Mouse (Mus musculus): ENCODE measurements around the gene Zfp644. TPM values are rescaled to one million over a fixed set of nuclear protein-coding genes. Genes with fewer than 3 reads are reported as not detected.

Zfp644 gene
- polyA plus RNA-seq, 1 experiment, result 18.6 TPM

DNA sequence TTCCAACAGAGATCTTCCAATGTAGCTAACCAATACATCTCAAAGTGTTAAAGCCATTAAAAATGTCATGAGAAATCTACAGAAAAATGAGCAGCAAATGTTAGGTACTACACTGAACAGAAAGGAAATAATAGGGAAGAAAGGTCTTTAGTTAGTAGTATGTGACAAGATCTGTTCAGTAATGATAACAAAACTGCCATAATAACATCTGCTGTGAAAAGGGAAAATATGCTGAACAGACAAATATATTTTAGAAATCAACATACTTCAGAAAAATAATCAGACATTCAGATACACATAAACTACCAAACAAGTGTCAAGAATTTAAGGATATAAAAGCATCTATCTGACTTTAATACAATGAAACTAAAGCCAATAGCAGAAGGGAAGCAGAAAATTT is 24.5 kb downstream of the Zfp644 start:
- no peak overlapping the region for H3K4me3 ChIP-seq (ENCODE audit: insufficient read depth, low read length)
- H3K27ac ChIP-seq (ENCODE audit: insufficient read depth, low read depth, low read length), result no peak overlapping the region
- TF ChIP-seq CTCF (IDR thresholded peaks at IDR 0.05; ENCODE audit: low read depth, low read length) (no peak), POLR2A (IDR thresholded peaks at IDR 0.05; ENCODE audit: borderline replicate concordance, low read depth, low read length) (no peak)
- H3K4me1 ChIP-seq (ENCODE audit: control insufficient read depth, insufficient read depth, low read length), result peaks cover 7% of the 10 kb centered on the region

DNA sequence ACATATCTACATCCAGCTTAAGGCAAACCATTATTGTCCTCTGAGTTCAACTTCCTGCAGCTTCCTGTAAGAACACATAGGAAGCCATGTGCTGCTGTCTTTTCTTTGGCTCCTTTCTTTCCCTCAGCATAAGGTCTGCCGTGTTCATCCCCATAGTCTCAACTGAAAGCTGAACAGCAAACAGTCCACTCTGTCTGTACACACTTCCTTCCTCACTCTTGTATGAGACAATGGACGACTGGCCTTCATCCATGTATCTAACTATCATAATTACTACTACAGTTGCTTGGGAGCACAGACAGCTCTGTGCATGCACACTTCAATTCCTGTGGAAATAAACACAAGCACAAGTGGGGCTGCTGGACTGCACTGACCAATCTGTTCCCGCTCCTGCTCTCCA is 25.2 kb downstream of the Zfp644 start:
- no peak overlapping the region for H3K4me3 ChIP-seq (ENCODE audit: insufficient read depth, low read length)
- TF ChIP-seq POLR2A (IDR thresholded peaks at IDR 0.05; ENCODE audit: borderline replicate concordance, low read depth, low read length) (no peak), CTCF (IDR thresholded peaks at IDR 0.05; ENCODE audit: low read depth, low read length) (no peak)
- H3K27ac ChIP-seq (ENCODE audit: insufficient read depth, low read depth, low read length), result no peak overlapping the region
- H3K4me1 ChIP-seq (ENCODE audit: control insufficient read depth, insufficient read depth, low read length), result peaks cover 7% of the 10 kb centered on the region

DNA sequence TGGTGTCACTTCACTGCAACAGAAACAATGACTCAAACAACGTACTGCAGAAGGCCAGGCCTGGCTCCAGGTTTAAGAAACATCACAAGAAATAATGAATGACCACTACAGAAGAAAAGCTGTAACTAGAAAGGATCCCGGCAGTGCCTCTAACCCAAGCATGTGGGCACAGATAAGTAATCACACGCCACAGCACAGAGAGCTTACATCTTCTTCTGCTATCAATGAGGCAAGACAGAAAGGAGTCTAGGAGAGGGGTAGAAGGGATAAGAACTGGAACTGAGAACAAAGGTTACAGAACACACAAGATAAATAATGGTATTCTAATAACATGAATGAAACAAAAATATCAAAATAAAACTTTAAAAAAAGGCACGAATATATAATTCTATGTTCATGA is 32.2 kb downstream of the Zfp644 start:
- H3K4me3 ChIP-seq (ENCODE audit: insufficient read depth, low read length), result no peak overlapping the region
- H3K4me1 ChIP-seq (ENCODE audit: control insufficient read depth, insufficient read depth, low read length), result no peaks in the 10 kb centered on the region
- TF ChIP-seq POLR2A (IDR thresholded peaks at IDR 0.05; ENCODE audit: borderline replicate concordance, low read depth, low read length), result no peak
- no peak for TF ChIP-seq CTCF (IDR thresholded peaks at IDR 0.05; ENCODE audit: low read depth, low read length)
- no peak overlapping the region for H3K27ac ChIP-seq (ENCODE audit: insufficient read depth, low read depth, low read length)

DNA sequence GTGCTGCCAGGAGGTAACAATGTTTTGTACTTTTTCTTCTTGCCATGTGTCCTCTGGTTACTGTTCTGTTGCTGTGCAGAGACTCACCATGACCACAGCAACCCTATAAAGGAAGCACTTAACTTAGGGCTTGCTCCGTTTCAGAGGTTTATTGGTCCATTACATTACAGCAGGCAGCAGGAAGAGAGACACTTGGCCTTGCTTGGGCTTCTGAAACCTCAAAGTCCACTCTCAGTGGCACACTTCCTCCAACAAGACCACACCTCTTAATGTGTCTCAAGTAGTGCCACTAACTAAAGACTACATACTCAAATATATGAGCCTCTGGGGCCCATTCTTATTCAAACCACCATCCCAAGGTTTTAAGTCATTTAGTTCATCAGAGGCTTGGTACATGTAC is 36.2 kb downstream of the Zfp644 start:
- H3K4me1 ChIP-seq (ENCODE audit: control insufficient read depth, insufficient read depth, low read length), result no peaks in the 10 kb centered on the region
- H3K4me3 ChIP-seq (ENCODE audit: insufficient read depth, low read length), result no peak overlapping the region
- no peak overlapping the region for H3K27ac ChIP-seq (ENCODE audit: insufficient read depth, low read depth, low read length)
- TF ChIP-seq CTCF (IDR thresholded peaks at IDR 0.05; ENCODE audit: low read depth, low read length) (no peak), POLR2A (IDR thresholded peaks at IDR 0.05; ENCODE audit: borderline replicate concordance, low read depth, low read length) (no peak)

DNA sequence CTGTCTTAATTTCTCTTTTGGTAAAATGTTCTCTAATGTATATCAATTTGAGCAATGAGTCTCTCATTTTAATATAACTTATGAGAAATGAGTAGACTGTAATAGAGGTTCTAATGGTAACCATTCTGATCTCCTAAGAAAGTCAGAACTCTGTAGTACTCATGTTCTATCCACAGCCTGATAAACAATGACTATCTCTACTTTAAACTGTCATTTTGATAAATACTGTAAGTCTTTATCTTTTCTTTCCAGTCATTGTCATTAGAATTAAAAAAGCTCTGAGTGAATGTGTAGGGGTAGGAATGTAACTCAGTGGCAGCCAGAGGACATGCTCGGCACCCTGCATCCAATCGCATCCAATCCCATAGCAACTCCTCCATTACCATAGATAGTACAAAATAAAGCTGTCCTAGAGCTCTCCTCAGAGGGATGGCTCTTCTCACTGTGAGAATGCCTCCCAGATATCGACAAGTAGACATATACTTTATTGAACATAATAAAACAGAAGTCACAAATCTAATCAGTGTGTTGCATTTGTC is 44.2 kb downstream of the Zfp644 start:
- H3K27ac ChIP-seq (ENCODE audit: insufficient read depth, low read depth, low read length), result no peak overlapping the region
- TF ChIP-seq POLR2A (IDR thresholded peaks at IDR 0.05; ENCODE audit: borderline replicate concordance, low read depth, low read length) (no peak), CTCF (IDR thresholded peaks at IDR 0.05; ENCODE audit: low read depth, low read length) (no peak)
- H3K4me1 ChIP-seq (ENCODE audit: control insufficient read depth, insufficient read depth, low read length), result peaks cover 2% of the 10 kb centered on the region; the same call in 1 of the 2 replicates
- no peak overlapping the region for H3K4me3 ChIP-seq (ENCODE audit: insufficient read depth, low read length)

DNA sequence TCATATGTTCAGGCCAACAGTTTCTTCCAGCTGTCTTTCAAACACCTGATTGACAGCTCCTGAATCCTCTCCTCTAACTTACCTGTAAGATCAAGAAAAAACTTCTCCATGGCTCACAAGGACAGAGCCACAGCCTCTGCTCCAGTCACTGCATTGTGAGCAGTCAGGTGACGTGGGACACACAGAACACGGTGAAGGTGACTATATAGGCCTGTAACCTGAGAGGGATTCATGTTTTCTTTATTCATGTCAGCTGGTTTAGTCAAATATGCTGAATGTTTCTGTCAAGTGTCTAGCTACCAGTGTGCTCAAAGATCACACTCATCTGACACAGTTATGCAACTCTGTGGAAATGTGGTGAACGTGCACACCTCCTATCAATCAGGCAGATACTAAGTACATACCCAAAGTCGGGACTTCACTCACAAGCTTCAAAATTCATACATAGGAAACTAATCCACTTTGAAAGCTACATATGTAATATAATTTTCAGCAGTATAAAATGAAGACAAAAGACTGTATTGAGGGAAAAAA is 44.8 kb downstream of the Zfp644 start:
- Histone ChIP-seq H3K27ac (ENCODE audit: insufficient read depth, low read depth, low read length) (no peak overlapping the region), H3K4me3 (ENCODE audit: insufficient read depth, low read length) (no peak overlapping the region), H3K4me1 (ENCODE audit: control insufficient read depth, insufficient read depth, low read length) (peaks cover 2% of the 10 kb centered on the region; the same call in 1 of the 2 replicates)
- TF ChIP-seq POLR2A (IDR thresholded peaks at IDR 0.05; ENCODE audit: borderline replicate concordance, low read depth, low read length) (no peak), CTCF (IDR thresholded peaks at IDR 0.05; ENCODE audit: low read depth, low read length) (no peak)

DNA sequence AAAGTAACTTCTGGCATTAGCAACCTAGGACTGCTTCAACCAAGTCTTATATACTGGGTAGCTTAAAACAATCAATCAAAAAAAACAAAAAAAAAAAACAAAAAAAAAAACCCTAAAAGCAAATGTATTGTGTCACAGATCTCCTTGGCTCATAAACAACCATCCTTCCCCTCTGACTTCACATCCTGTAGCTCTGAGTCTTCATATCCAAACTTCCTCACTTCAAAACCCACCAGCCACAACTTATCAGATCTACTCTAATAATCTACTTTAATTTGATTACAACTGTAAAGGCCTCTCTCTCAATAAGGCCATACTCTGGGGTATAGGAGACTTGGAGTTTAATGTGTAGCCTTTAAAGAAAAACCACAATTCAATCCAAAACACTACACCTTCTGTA is 47.1 kb downstream of the Zfp644 start:
- TF ChIP-seq POLR2A (IDR thresholded peaks at IDR 0.05; ENCODE audit: borderline replicate concordance, low read depth, low read length) (no peak), CTCF (IDR thresholded peaks at IDR 0.05; ENCODE audit: low read depth, low read length) (no peak)
- no peak overlapping the region for H3K27ac ChIP-seq (ENCODE audit: insufficient read depth, low read depth, low read length)
- peaks cover 2% of the 10 kb centered on the region; the same call in 1 of the 2 replicates for H3K4me1 ChIP-seq (ENCODE audit: control insufficient read depth, insufficient read depth, low read length)
- no peak overlapping the region for H3K4me3 ChIP-seq (ENCODE audit: insufficient read depth, low read length)

DNA sequence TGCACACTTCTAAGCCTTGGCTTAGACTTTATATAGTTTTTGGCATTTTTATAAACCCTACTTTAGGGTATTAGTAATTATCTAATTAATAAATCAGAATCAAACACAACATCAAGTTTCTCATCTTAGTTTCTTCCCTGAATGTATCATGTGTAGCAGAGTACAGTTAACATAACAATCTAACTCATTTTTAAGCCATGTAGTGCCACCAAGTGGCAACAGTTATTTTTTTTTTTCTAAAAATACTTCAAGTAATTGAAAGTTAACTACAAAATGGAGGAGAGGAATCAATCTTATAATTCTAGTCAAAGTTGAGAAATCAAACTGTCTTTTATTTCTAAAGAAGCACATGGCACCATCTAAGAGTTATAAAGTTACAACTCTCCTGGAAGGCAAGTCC is 47.6 kb downstream of the Zfp644 start:
- no peak overlapping the region for H3K4me3 ChIP-seq (ENCODE audit: insufficient read depth, low read length)
- TF ChIP-seq POLR2A (IDR thresholded peaks at IDR 0.05; ENCODE audit: borderline replicate concordance, low read depth, low read length) (no peak), CTCF (IDR thresholded peaks at IDR 0.05; ENCODE audit: low read depth, low read length) (no peak)
- peaks cover 2% of the 10 kb centered on the region; the same call in 1 of the 2 replicates for H3K4me1 ChIP-seq (ENCODE audit: control insufficient read depth, insufficient read depth, low read length)
- H3K27ac ChIP-seq (ENCODE audit: insufficient read depth, low read depth, low read length), result no peak overlapping the region

DNA sequence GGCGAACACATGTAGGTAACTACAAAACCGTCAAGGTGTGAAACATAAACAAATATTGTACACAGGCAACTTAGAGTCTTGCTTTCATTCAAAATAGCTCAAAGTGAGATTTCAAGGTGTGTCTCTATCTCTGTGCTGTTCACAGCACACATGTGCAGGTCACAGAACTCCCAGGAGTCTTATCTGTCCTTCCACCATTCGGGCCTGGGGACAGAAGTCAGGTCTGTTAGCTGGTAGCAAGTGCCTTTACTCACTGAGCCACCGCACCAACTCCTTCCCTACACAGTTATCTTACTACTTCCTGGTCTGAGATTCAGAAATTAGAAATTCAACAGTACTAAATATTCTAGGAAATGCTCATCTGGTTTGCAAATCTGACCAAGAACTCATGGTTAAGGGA is 53.7 kb downstream of the Zfp644 start:
- H3K27ac ChIP-seq (ENCODE audit: insufficient read depth, low read depth, low read length), result no peak overlapping the region
- no peak overlapping the region for H3K4me3 ChIP-seq (ENCODE audit: insufficient read depth, low read length)
- H3K4me1 ChIP-seq (ENCODE audit: control insufficient read depth, insufficient read depth, low read length), result no peaks in the 10 kb centered on the region
- TF ChIP-seq CTCF (IDR thresholded peaks at IDR 0.05; ENCODE audit: low read depth, low read length), result no peak
- no peak for TF ChIP-seq POLR2A (IDR thresholded peaks at IDR 0.05; ENCODE audit: borderline replicate concordance, low read depth, low read length)

DNA sequence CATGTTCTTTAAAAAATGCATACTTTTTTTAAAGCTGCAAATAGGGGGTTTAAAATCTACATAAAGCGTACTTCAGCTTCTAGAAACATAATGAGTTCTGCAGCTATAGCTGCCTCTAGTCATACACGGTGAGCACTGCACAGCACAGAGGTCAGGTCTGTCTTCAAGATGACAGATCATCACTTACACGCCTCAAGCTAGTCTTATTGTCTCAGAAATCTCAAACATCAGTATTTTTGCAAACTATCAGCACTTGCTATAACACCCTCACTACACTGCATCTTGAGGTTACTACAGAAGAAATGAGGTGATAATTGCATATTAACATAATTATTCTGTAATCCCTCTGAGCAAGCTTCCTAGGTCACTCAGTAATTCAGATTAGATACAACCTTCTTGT is 55.2 kb downstream of the Zfp644 start:
- no peak overlapping the region for H3K4me3 ChIP-seq (ENCODE audit: insufficient read depth, low read length)

More for the DNA sequence above, 55.2 kb downstream of the Zfp644 start:
- TF ChIP-seq CTCF (IDR thresholded peaks at IDR 0.05; ENCODE audit: low read depth, low read length) (no peak), POLR2A (IDR thresholded peaks at IDR 0.05; ENCODE audit: borderline replicate concordance, low read depth, low read length) (no peak)
- no peak overlapping the region for H3K27ac ChIP-seq (ENCODE audit: insufficient read depth, low read depth, low read length)
- H3K4me1 ChIP-seq (ENCODE audit: control insufficient read depth, insufficient read depth, low read length), result no peaks in the 10 kb centered on the region

All from bone marrow macrophage, adult 2 months (primary cell).